Mouse (Mus musculus): ENCODE measurements at regions not wholly inside any gene's neighbourhood (a gene's known extent, or its start where the extent isn't known, plus 50 kb on each side); places are given as distances from the start of the nearest gene placed in this dataset.

DNA sequence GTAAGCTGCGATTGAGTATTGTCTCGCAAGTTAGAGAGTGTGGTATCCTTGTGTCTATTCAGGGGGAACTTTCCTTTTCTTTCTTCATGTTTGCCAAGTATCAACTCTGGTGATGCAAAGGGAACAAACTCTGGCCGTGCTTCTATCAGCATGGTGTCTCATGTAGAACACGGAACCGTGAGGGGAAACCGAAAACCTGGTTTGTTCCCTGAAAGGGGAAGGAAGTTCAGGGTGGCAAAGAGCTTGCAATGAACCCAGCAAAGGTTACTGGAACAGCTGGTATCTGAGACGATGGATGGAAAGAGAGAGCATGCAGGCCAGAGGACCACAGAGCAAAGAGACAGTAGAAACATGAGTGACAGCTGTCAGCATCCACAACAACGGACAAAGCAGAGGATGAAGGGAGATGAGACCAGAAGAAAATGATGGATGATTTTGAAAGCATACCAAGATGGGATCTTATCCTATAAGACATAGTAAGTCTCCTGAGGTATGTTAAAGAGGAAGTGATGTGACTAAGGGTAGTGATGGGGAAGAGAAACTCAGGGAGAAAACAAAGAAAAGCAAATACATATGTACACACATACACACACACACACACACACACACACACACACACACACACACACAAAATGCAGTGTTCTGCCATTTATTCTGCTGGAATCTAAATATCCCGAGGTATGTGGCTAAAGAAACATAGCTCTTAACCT, 199.8 kb upstream of the Peli2 start:
- H3K4me3 ChIP-seq (replicated peaks; ENCODE audit: control insufficient read depth, low read depth, low read length), result no peak overlapping the region
- peaks cover 2% of the 10 kb centered on the region; the same call in 1 of the 2 replicates for H3K4me1 ChIP-seq (ENCODE audit: control insufficient read depth, insufficient read depth, low read length)
- TF ChIP-seq CTCF (IDR thresholded peaks at IDR 0.05; ENCODE audit: control insufficient read depth, insufficient read depth, low read length), result no peak
- TF ChIP-seq POLR2A (IDR thresholded peaks at IDR 0.05; ENCODE audit: borderline replicate concordance, control insufficient read depth, low read depth, low read length), result no peak
- H3K27ac ChIP-seq (ENCODE audit: control insufficient read depth, insufficient read depth, low read depth, low read length, poor library complexity), result peak overlapping the region; percentile 69; the same call in 1 of the 2 replicates
- WGBS, result 27% methylated on average over 9 of the region's 9 CpGs

DNA sequence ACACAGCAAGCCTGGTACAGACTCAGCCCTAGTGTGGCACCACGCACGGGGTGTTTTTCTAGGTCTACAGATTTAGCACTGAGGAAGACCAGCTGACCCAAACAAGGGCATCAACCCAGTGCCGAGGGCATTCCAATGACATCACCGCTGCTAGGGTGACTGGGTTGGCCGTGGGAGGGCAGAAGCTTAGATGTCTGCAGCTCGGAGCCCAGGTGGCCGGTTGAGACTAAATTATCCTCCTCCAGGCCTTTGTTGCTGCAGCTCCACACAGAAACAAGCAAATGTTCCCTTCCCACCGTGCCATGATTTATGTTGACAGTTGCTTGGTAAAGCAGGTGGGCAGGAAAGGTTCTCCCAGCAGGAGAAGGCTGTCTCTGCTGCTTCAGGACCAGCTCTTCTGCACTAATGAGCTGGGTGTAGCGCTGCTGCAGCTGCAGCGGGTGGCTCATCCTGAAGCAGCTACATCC, 198.8 kb upstream of the Peli2 start:
- Histone ChIP-seq H3K4me3 (replicated peaks; ENCODE audit: control insufficient read depth, low read depth, low read length) (no peak overlapping the region), H3K4me1 (ENCODE audit: control insufficient read depth, insufficient read depth, low read length) (peaks cover 2% of the 10 kb centered on the region; the same call in 1 of the 2 replicates), H3K27ac (ENCODE audit: control insufficient read depth, insufficient read depth, low read depth, low read length, poor library complexity) (no peak overlapping the region)
- 76% methylated on average over 10 of the region's 10 CpGs for WGBS
- TF ChIP-seq POLR2A (IDR thresholded peaks at IDR 0.05; ENCODE audit: borderline replicate concordance, control insufficient read depth, low read depth, low read length), result no peak

GRCm38 (mm10) chr14:47926416-47926815, 194.2 kb upstream of the Peli2 start:
- no peak overlapping the region for H3K27ac ChIP-seq (ENCODE audit: control insufficient read depth, insufficient read depth, low read depth, low read length, poor library complexity)
- 79% methylated on average over 3 of the region's 3 CpGs for WGBS
- H3K4me1 ChIP-seq (ENCODE audit: control insufficient read depth, insufficient read depth, low read length), result no peaks in the 10 kb centered on the region
- TF ChIP-seq POLR2A (IDR thresholded peaks at IDR 0.05; ENCODE audit: borderline replicate concordance, control insufficient read depth, low read depth, low read length) (no peak), CTCF (IDR thresholded peaks at IDR 0.05; ENCODE audit: control insufficient read depth, insufficient read depth, low read length) (no peak)
- H3K4me3 ChIP-seq (replicated peaks; ENCODE audit: control insufficient read depth, low read depth, low read length), result no peak overlapping the region

DNA sequence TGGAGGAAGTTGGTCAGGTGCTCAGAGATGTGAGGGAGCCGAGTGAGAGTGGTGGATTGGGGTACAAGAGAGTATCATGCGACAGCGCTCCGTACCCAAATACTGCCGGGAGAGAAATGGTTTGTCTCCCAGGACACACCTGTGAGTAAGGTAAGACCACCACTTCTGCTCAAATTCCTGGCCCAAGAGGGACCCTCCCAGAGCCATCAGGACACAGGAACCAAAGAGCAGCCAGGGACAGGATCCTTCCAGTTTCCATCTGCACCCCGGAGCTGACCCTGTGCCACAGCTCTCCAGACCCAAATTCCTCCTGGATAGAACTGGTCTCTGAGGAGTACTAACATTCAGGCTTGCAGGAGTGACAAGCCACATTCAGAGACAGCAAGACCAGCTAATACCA, 185.2 kb upstream of the Peli2 start:
- no peaks in the 10 kb centered on the region for H3K4me1 ChIP-seq (ENCODE audit: control insufficient read depth, insufficient read depth, low read length)
- no peak overlapping the region for H3K4me3 ChIP-seq (replicated peaks; ENCODE audit: control insufficient read depth, low read depth, low read length)
- no peak overlapping the region for H3K27ac ChIP-seq (ENCODE audit: control insufficient read depth, insufficient read depth, low read depth, low read length, poor library complexity)
- TF ChIP-seq CTCF (IDR thresholded peaks at IDR 0.05; ENCODE audit: control insufficient read depth, insufficient read depth, low read length) (no peak), POLR2A (IDR thresholded peaks at IDR 0.05; ENCODE audit: borderline replicate concordance, control insufficient read depth, low read depth, low read length) (no peak)
- WGBS, result 84% methylated on average over 6 of the region's 6 CpGs

DNA sequence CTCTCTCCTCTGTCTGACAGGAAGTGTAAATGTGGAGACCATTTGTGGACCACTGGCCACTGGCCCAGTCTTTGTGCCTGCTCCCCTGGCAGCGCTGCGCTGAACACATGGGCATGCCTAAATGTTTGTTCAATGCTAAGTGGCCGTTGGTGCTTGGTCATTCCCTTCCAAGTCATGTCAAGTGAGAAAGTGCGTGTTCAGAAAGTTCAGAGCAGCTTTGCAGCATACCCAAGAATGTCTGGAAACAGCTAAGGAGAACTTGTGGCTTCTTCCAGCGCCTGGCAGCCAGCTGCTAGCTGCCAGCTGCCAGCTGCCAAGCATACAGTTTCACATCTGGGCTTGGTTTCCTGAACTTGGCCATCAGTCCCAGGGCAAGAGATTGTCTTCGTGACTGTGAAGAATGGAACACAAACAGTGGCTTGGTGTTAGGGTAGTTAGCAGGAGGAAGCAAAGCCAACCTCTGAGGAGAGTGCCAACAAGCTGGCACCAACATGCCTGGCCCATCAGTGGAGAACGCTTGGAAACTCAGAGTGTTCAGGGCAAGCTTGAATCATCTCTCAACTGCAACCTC, 183.5 kb upstream of the Peli2 start:
- Histone ChIP-seq H3K4me3 (replicated peaks; ENCODE audit: control insufficient read depth, low read depth, low read length) (no peak overlapping the region), H3K4me1 (ENCODE audit: control insufficient read depth, insufficient read depth, low read length) (no peaks in the 10 kb centered on the region), H3K27ac (ENCODE audit: control insufficient read depth, insufficient read depth, low read depth, low read length, poor library complexity) (no peak overlapping the region)
- 5% methylated on average over 7 of the region's 7 CpGs for WGBS
- TF ChIP-seq CTCF (IDR thresholded peaks at IDR 0.05; ENCODE audit: control insufficient read depth, insufficient read depth, low read length), result no peak
- TF ChIP-seq POLR2A (IDR thresholded peaks at IDR 0.05; ENCODE audit: borderline replicate concordance, control insufficient read depth, low read depth, low read length), result no peak

GRCm38 (mm10) chr14:47939781-47940590, 180.6 kb upstream of the Peli2 start:
- no peak overlapping the region for H3K27ac ChIP-seq (ENCODE audit: control insufficient read depth, insufficient read depth, low read depth, low read length, poor library complexity)
- 61% methylated on average over 7 of the region's 7 CpGs for WGBS
- TF ChIP-seq CTCF (IDR thresholded peaks at IDR 0.05; ENCODE audit: control insufficient read depth, insufficient read depth, low read length), result no peak
- no peak for TF ChIP-seq POLR2A (IDR thresholded peaks at IDR 0.05; ENCODE audit: borderline replicate concordance, control insufficient read depth, low read depth, low read length)
- H3K4me1 ChIP-seq (ENCODE audit: control insufficient read depth, insufficient read depth, low read length), result no peaks in the 10 kb centered on the region
- no peak overlapping the region for H3K4me3 ChIP-seq (replicated peaks; ENCODE audit: control insufficient read depth, low read depth, low read length)

DNA sequence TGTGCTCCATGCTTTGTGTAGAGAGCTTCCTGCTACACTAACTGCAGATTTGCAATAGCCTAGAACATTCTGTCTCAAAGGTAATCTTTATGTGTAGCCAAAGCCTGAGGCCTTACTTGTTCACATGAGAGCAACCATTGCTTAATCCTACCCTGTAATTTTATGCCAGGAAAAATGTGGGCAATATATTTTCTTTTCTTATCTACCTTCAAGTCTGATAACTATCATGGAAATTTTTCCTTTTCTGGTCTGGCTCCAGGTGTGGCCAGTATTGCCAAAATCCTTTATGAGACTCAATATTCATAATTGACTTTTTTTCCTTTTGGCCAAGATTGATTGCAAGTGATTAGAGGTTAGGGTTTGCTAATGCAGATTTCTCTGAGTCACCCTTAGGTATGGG, 178.0 kb upstream of the Peli2 start:
- Histone ChIP-seq H3K4me1 (ENCODE audit: control insufficient read depth, insufficient read depth, low read length) (no peaks in the 10 kb centered on the region), H3K4me3 (replicated peaks; ENCODE audit: control insufficient read depth, low read depth, low read length) (no peak overlapping the region), H3K27ac (ENCODE audit: control insufficient read depth, insufficient read depth, low read depth, low read length, poor library complexity) (no peak overlapping the region)
- no peak for TF ChIP-seq POLR2A (IDR thresholded peaks at IDR 0.05; ENCODE audit: borderline replicate concordance, control insufficient read depth, low read depth, low read length)
- no peak for TF ChIP-seq CTCF (IDR thresholded peaks at IDR 0.05; ENCODE audit: control insufficient read depth, insufficient read depth, low read length)

DNA sequence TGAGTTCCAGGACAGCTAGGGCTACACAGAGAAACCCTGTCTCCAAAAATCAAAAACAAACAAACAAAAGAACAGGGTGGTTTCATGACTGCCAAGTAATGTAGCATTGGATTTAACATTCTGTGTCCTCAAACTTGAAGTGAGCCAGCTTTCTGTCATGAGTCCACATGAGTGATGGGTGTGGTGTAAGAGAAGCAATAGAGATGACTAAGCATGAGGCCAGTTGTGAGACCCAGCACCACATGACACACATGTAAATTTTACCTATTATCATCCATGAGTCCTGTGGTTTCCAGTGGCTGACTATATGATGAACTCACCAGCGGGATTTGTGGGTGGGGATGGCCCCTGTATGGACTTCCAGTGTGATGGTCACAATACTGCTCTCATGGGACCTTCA, 176.0 kb upstream of the Peli2 start:
- Histone ChIP-seq H3K4me3 (replicated peaks; ENCODE audit: control insufficient read depth, low read depth, low read length) (no peak overlapping the region), H3K4me1 (ENCODE audit: control insufficient read depth, insufficient read depth, low read length) (no peaks in the 10 kb centered on the region), H3K27ac (ENCODE audit: control insufficient read depth, insufficient read depth, low read depth, low read length, poor library complexity) (no peak overlapping the region)
- TF ChIP-seq POLR2A (IDR thresholded peaks at IDR 0.05; ENCODE audit: borderline replicate concordance, control insufficient read depth, low read depth, low read length) (no peak), CTCF (IDR thresholded peaks at IDR 0.05; ENCODE audit: control insufficient read depth, insufficient read depth, low read length) (no peak)
- whole genome bisulfite sequencing, result 78% methylated on average over 1 of the region's 1 CpGs

All from bone marrow, adult 2 months (tissue).